Comparison of ENCODE assay signal across 8 mouse cellular contexts in the genomic region with DNA sequence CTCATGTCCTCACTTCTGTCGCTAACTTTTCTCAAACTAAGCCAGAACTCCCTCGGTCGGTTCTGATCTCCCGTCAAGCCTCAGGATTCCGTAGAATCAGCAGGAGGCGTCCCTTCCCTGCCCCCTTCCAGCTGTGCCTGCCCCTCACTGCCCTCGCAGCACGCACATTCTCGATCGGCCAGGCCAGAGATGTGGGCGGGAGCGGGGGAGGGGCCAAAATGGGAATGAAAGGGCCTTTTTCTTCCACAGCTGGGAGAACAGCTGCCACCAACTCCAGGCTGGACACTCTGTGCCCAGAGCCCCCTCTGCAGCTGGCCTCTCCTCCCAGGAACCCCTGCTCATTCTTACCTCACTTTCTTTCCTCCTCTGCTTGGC. TPM values are rescaled to one million over a fixed set of nuclear protein-coding genes. Genes with fewer than 3 reads are reported as not detected.
DNase-seq lines count a peak whose midpoint lies in the region; ATAC-seq and TF ChIP-seq lines count a peak whose summit lies in the region.

No protein-coding gene starts in this region.

- TF ChIP-seq POLR2A in ES-Bruce4 (IDR thresholded peaks at IDR 0.05; ENCODE audit: insufficient read depth, low read length) = no peak

- TF ChIP-seq EP300 in ES-Bruce4 (IDR thresholded peaks at IDR 0.05; ENCODE audit: insufficient read depth, low read depth, low read length) = no peak

- peak overlapping the region; percentile 62 for H3K9ac ChIP-seq in ES-Bruce4 (ENCODE audit: low read depth, poor library complexity, severe bottlenecking)
- H3K9ac ChIP-seq in forebrain, postnatal 0 days = peak overlapping the region; percentile 48; the same call in 1 of the 2 replicates
- peak overlapping the region; percentile 31 for H3K9ac ChIP-seq in neural tube, embryonic 15.5 days (replicated peaks)

- peak overlapping the region; percentile 62 for H3K4me3 ChIP-seq in ES-Bruce4 (ENCODE audit: low read depth, low read length)
- H3K4me3 ChIP-seq in forebrain, postnatal 0 days (ENCODE audit: low read depth, low read length) = peak overlapping the region; percentile 26
- H3K4me3 ChIP-seq in neural tube, embryonic 15.5 days (replicated peaks) = peak overlapping the region; percentile 29

- no peaks in the 10 kb centered on the region for H3K27me3 ChIP-seq in ES-Bruce4 (ENCODE audit: control insufficient read depth, insufficient read depth, low read length, poor library complexity, severe bottlenecking)
- H3K27me3 ChIP-seq in forebrain, postnatal 0 days (ENCODE audit: insufficient read depth, low read length) = peaks cover 14% of the 10 kb centered on the region
- peaks cover 11% of the 10 kb centered on the region; the same call in 1 of the 2 replicates for H3K27me3 ChIP-seq in neural tube, embryonic 15.5 days (replicated peaks)

- H3K36me3 ChIP-seq in ES-Bruce4 (ENCODE audit: control insufficient read depth, insufficient read depth, low read length, poor library complexity, severe bottlenecking) = no peaks in the 10 kb centered on the region
- H3K36me3 ChIP-seq in forebrain, postnatal 0 days (ENCODE audit: insufficient read depth) = no peaks in the 10 kb centered on the region
- H3K36me3 ChIP-seq in neural tube, embryonic 15.5 days = no peaks in the 10 kb centered on the region

- no peak for TF ChIP-seq CTCF in ES-Bruce4 (IDR thresholded peaks at IDR 0.05; ENCODE audit: low read depth, low read length)
- no peak for TF ChIP-seq CTCF in forebrain, postnatal 0 days (IDR thresholded peaks at IDR 0.05; ENCODE audit: low read depth)

- H3K4me2 ChIP-seq in forebrain, postnatal 0 days (ENCODE audit: low read depth) = peak overlapping the region; percentile 48
- H3K4me2 ChIP-seq in neural tube, embryonic 15.5 days = peak overlapping the region; percentile 47

- H3K27ac ChIP-seq in ES-Bruce4 (ENCODE audit: insufficient read depth, low read length) = no peak overlapping the region
- peak overlapping the region; percentile 72 for H3K27ac ChIP-seq in forebrain, postnatal 0 days (ENCODE audit: low read depth, low read length)
- peak overlapping the region; percentile 81 for H3K27ac ChIP-seq in neural tube, embryonic 15.5 days (replicated peaks)

- 4% methylated on average over 12 of the region's 12 CpGs for WGBS in forebrain, postnatal 0 days
- under 1% methylated on average over 12 of the region's 12 CpGs for WGBS in neural tube, embryonic 15.5 days

- peaks cover 6% of the 10 kb centered on the region for H3K4me1 ChIP-seq in ES-Bruce4 (ENCODE audit: control insufficient read depth, insufficient read depth, low read length)
- H3K4me1 ChIP-seq in forebrain, postnatal 0 days (ENCODE audit: insufficient read depth) = no peaks in the 10 kb centered on the region
- H3K4me1 ChIP-seq in neural tube, embryonic 15.5 days = peaks cover 50% of the 10 kb centered on the region

- intact Hi-C loops in heart, postnatal 25 days (cut with DNase I) = no loop called here

- ATAC-seq in forebrain, postnatal 0 days = peak; percentile 57
- ATAC-seq in neural tube, embryonic 15.5 days (ENCODE audit: low FRiP score) = peak; percentile 51
- no peak for ATAC-seq in inflammation-experienced regulatory T-cells, adult 6 months

- peak; percentile 90 for DNase-seq in adrenal gland, postnatal 25 days
- peak; percentile 42 for DNase-seq in forebrain, postnatal 0 days
- DNase-seq in heart, postnatal 25 days (ENCODE audit: low spot score) = peak; percentile 88
- DNase-seq in layer of hippocampus, adult 11-12 months (ENCODE audit: low spot score) = peak; percentile 85
- DNase-seq in lung, adult 18-20 months = peak; percentile 87 to 90

- H3K9me3 ChIP-seq in ES-Bruce4 (replicated peaks; ENCODE audit: control insufficient read depth, insufficient read depth, low read length, poor library complexity, severe bottlenecking) = no peaks in the 10 kb centered on the region
- H3K9me3 ChIP-seq in forebrain, postnatal 0 days (ENCODE audit: low read length) = no peaks in the 10 kb centered on the region
- H3K9me3 ChIP-seq in neural tube, embryonic 15.5 days (replicated peaks) = no peaks in the 10 kb centered on the region

RNA-seq across cellular contexts. Expression of a gene that starts 2.3 kb away (rescaled TPM):
- 10.4 and 10.5 TPM in 2 replicates for polyA plus RNA-seq in ES-Bruce4 (2011; ENCODE audit: insufficient read depth, insufficient read length, low read depth, missing spikeins)
- 17.6 and 22.6 TPM in 2 replicates for total RNA-seq in adrenal gland, postnatal 25 days (2021)
- total RNA-seq in forebrain, postnatal 0 days (2014; rRNA removed) = 17.1 and 19.4 TPM in 2 replicates
- polyA plus RNA-seq in forebrain, postnatal 0 days (2015; fragmentation: Nextera tagmentation; extraction: Ambion mirVana) = 7.9 and 8.1 TPM in 2 replicates
- 1 to 10 TPM; 2.8 to 5.4 TPM for total RNA-seq in heart, postnatal 25 days (2021)
- polyA plus RNA-seq in neural tube, embryonic 15.5 days (2015; fragmentation: Nextera tagmentation; extraction: Ambion mirVana) = 17.1 and 23.7 TPM in 2 replicates
- polyA plus RNA-seq in inflammation-experienced regulatory T-cells, adult 6 months (2017; shearing (Covaris generic)) = 1 to 10 TPM in 1 of 3 experiments, not detected in 2; 3.7 TPM

RNA-seq across cellular contexts. Expression of a gene that starts 12.3 kb away (rescaled TPM):
- 9.0 and 11.6 TPM in 2 replicates for polyA plus RNA-seq in ES-Bruce4 (2011; ENCODE audit: insufficient read depth, insufficient read length, low read depth, missing spikeins)
- total RNA-seq in adrenal gland, postnatal 25 days (2021) = 24.3 and 31.3 TPM in 2 replicates
- total RNA-seq in forebrain, postnatal 0 days (2014; rRNA removed) = 40.1 and 44.5 TPM in 2 replicates
- polyA plus RNA-seq in forebrain, postnatal 0 days (2015; fragmentation: Nextera tagmentation; extraction: Ambion mirVana) = 14.9 and 15.3 TPM in 2 replicates
- total RNA-seq in heart, postnatal 25 days (2021) = 10 to 100 TPM in 1 of 2 experiments, 1 to 10 TPM in 1; 7.0 to 12.7 TPM
- 12.0 and 12.3 TPM in 2 replicates for polyA plus RNA-seq in neural tube, embryonic 15.5 days (2015; fragmentation: Nextera tagmentation; extraction: Ambion mirVana)
- 1 to 10 TPM in 2 of 3 experiments, not detected in 1; 1.0 to 2.8 TPM for polyA plus RNA-seq in inflammation-experienced regulatory T-cells, adult 6 months (2017; shearing (Covaris generic))

RNA-seq across cellular contexts. Expression of a gene that starts 16.2 kb away (rescaled TPM):
- 26.7 and 32.4 TPM in 2 replicates for polyA plus RNA-seq in ES-Bruce4 (2011; ENCODE audit: insufficient read depth, insufficient read length, low read depth, missing spikeins)
- total RNA-seq in adrenal gland, postnatal 25 days (2021) = 92.3 and 118 TPM in 2 replicates
- 129 and 151 TPM in 2 replicates for total RNA-seq in forebrain, postnatal 0 days (2014; rRNA removed)
- 104 and 109 TPM in 2 replicates for polyA plus RNA-seq in forebrain, postnatal 0 days (2015; fragmentation: Nextera tagmentation; extraction: Ambion mirVana)
- 10 to 100 TPM; 72.5 to 74.0 TPM for total RNA-seq in heart, postnatal 25 days (2021)
- polyA plus RNA-seq in neural tube, embryonic 15.5 days (2015; fragmentation: Nextera tagmentation; extraction: Ambion mirVana) = 146 and 155 TPM in 2 replicates
- 10 to 100 TPM; 25.1 to 28.9 (median 28.3) TPM for polyA plus RNA-seq in inflammation-experienced regulatory T-cells, adult 6 months (2017; shearing (Covaris generic))

RNA-seq across cellular contexts. Expression of a gene that starts 18.6 kb away (rescaled TPM):
- 7.3 and 7.9 TPM in 2 replicates for polyA plus RNA-seq in ES-Bruce4 (2011; ENCODE audit: insufficient read depth, insufficient read length, low read depth, missing spikeins)
- total RNA-seq in adrenal gland, postnatal 25 days (2021) = 1.2 and 5.1 TPM in 2 replicates
- total RNA-seq in forebrain, postnatal 0 days (2014; rRNA removed) = 11.1 and 13.4 TPM in 2 replicates
- 19.7 and 24.1 TPM in 2 replicates for polyA plus RNA-seq in forebrain, postnatal 0 days (2015; fragmentation: Nextera tagmentation; extraction: Ambion mirVana)
- 1 to 10 TPM; 1.0 to 2.3 TPM for total RNA-seq in heart, postnatal 25 days (2021)
- 14.7 and 18.6 TPM in 2 replicates for polyA plus RNA-seq in neural tube, embryonic 15.5 days (2015; fragmentation: Nextera tagmentation; extraction: Ambion mirVana)
- polyA plus RNA-seq in inflammation-experienced regulatory T-cells, adult 6 months (2017; shearing (Covaris generic)) = under 1 TPM in 2 of 3 experiments, not detected in 1; 0.19 to 0.48 TPM

RNA-seq across cellular contexts. Expression of a gene that starts 18.6 kb away (rescaled TPM):
- not detected in 2 replicates for polyA plus RNA-seq in ES-Bruce4 (2011; ENCODE audit: insufficient read depth, insufficient read length, low read depth, missing spikeins)
- 0.61 and 1.2 TPM in 2 replicates for total RNA-seq in adrenal gland, postnatal 25 days (2021)
- total RNA-seq in forebrain, postnatal 0 days (2014; rRNA removed) = 17.0 and 17.5 TPM in 2 replicates
- 13.9 and 18.3 TPM in 2 replicates for polyA plus RNA-seq in forebrain, postnatal 0 days (2015; fragmentation: Nextera tagmentation; extraction: Ambion mirVana)
- total RNA-seq in heart, postnatal 25 days (2021) = under 1 TPM in 1 of 2 experiments, not detected in 1; 0.17 TPM
- polyA plus RNA-seq in neural tube, embryonic 15.5 days (2015; fragmentation: Nextera tagmentation; extraction: Ambion mirVana) = 7.9 and 8.2 TPM in 2 replicates
- polyA plus RNA-seq in inflammation-experienced regulatory T-cells, adult 6 months (2017; shearing (Covaris generic)) = not detected
